Mouse (Mus musculus) embryonic fibroblast, embryonic 13.5 days (primary cell): ENCODE data around the gene Xpnpep3.

Experiments used
- CTCF ChIP-seq: IDR thresholded peaks from 2 replicates; pipeline ENCODE4 v1.5.1; 2011; ENCODE audit warnings: mild to moderate bottlenecking, control low read depth, low read length, moderate library complexity, borderline replicate concordance; ENCODE audit not compliant: insufficient read depth
- POLR2A ChIP-seq: IDR thresholded peaks from 2 replicates; pipeline ENCODE4 v1.6.1; 2011; ENCODE audit warnings: low read depth, mild to moderate bottlenecking, control low read depth, low read length, moderate library complexity

GRCm38 (mm10) chr15:81448463-81448862 lies 48.5 kb downstream of the Xpnpep3 start:
- TF ChIP-seq POLR2A (no peak), CTCF (no peak)
